Mouse (Mus musculus): ENCODE data around the gene Gad1.

DNA sequence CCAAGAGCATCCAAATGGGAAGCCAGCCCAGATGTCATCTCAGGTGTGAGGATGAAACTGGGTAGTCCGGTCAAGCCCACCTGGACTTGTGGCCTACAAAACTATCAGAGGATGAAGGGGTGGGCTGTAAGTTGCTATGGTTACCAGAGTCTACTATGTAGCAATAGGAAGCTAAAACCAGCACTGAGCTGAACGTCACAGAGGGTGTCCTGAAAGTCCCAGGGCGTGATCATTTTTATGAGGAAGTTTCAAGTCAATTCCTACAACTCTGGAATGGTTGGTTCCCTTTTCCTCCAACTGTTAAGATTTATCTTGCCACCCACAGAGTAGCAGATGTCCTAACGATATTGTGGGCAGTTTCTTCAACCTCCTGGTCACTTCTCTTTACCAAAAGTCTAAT is 69.4 kb downstream of the Gad1 start:
- no peak for TF ChIP-seq CTCF (IDR thresholded peaks at IDR 0.05; ENCODE audit: control insufficient read depth, insufficient read depth, low read length)
- no peak for TF ChIP-seq POLR2A (IDR thresholded peaks at IDR 0.05; ENCODE audit: borderline replicate concordance, control insufficient read depth, low read depth, low read length)
